Mouse (Mus musculus) heart, embryonic 12.5 days (tissue): ENCODE measurements at regions not wholly inside any gene's neighbourhood (a gene's known extent, or its start where the extent isn't known, plus 50 kb on each side); places are given as distances from the start of the nearest gene placed in this dataset.

Experiments
- ATAC-seq: fragments of 200-750 bp; cut with Nextera tagmentation; 2 replicates; pipeline ENCODE4 v1.8.0; 2017; ENCODE audit warnings: moderate TSS enrichment, moderate library complexity; ENCODE audit not compliant: insufficient number of reproducible peaks, low FRiP score
- H3K27ac ChIP-seq: fragments of 300-500 bp; sonication (generic); 2 replicates; pipeline ENCODE4 v1.5.1; 2016; ENCODE audit warnings: mild to moderate bottlenecking, moderate library complexity; ENCODE audit not compliant: poor library complexity, severe bottlenecking
- H3K27me3 ChIP-seq: fragments of 300-500 bp; sonication (generic); replicated peaks from 2 replicates; pipeline ENCODE4 v1.6.1; 2016; ENCODE audit warnings: mild to moderate bottlenecking, moderate library complexity
- H3K36me3 ChIP-seq: fragments of 300-500 bp; sonication (generic); 2 replicates; pipeline ENCODE4 v1.6.1; 2016; ENCODE audit warnings: mild to moderate bottlenecking, moderate library complexity
- H3K4me1 ChIP-seq: fragments of 300-500 bp; sonication (generic); replicated peaks from 2 replicates; pipeline ENCODE4 v1.6.1; 2016; ENCODE audit warnings: mild to moderate bottlenecking
- H3K4me2 ChIP-seq: fragments of 300-500 bp; sonication (generic); 2 replicates; pipeline ENCODE4 v1.6.1; 2016; ENCODE audit warnings: mild to moderate bottlenecking, moderate library complexity
- H3K4me3 ChIP-seq: fragments of 300-500 bp; sonication (generic); 2 replicates; pipeline ENCODE4 v1.5.1; 2016; ENCODE audit warnings: mild to moderate bottlenecking
- H3K9ac ChIP-seq: fragments of 300-500 bp; sonication (generic); 2 replicates; pipeline ENCODE4 v1.6.1; 2016; ENCODE audit warnings: mild to moderate bottlenecking, moderate library complexity
- H3K9me3 ChIP-seq: fragments of 300-500 bp; sonication (generic); replicated peaks from 2 replicates; pipeline ENCODE4 v1.6.1; 2016; ENCODE audit warnings: mild to moderate bottlenecking, moderate library complexity
- WGBS: fragments of 180-500 bp; shearing (Covaris S2); methylation state at CpG from one replicate; pipeline ENCODE4 v1.1.7; 2016; 5-methylcytosine and 5-hydroxymethylcytosine counted together

- Histone ChIP-seq H3K9ac (no peak overlapping the region), H3K4me2 (no peak overlapping the region), H3K9me3 (no peaks in the 10 kb centered on the region), H3K27ac (no peak overlapping the region), H3K4me1 (no peaks in the 10 kb centered on the region), H3K36me3 (no peaks in the 10 kb centered on the region), H3K27me3 (no peaks in the 10 kb centered on the region), H3K4me3 (no peak overlapping the region)
- ATAC-seq: no peak
- 79% methylated on average over 5 of the region's 5 CpGs for WGBS
These were observed 112.2 kb upstream of the Qrfpr start for GRCm38 (mm10) chr3:36334279-36334678.

- H3K36me3 ChIP-seq: no peaks in the 10 kb centered on the region
- H3K27ac ChIP-seq: no peak overlapping the region
- 86% methylated on average over 6 of the region's 6 CpGs for WGBS
These were observed 109.9 kb upstream of the Qrfpr start for GRCm38 (mm10) chr3:36332016-36332415.

GRCm38 (mm10) chr3:36330656-36331055, 108.5 kb upstream of the Qrfpr start:
- H3K4me1 ChIP-seq: no peaks in the 10 kb centered on the region
- 26% methylated on average over 9 of the region's 9 CpGs for WGBS

More at GRCm38 (mm10) chr3:36332016-36332415, 109.9 kb upstream of the Qrfpr start:
- Histone ChIP-seq H3K9ac (no peak overlapping the region), H3K4me2 (no peak overlapping the region), H3K27me3 (no peaks in the 10 kb centered on the region), H3K9me3 (no peaks in the 10 kb centered on the region), H3K4me1 (no peaks in the 10 kb centered on the region), H3K4me3 (no peak overlapping the region)
- no peak for ATAC-seq

GRCm38 (mm10) chr3:36329631-36330030, 107.5 kb upstream of the Qrfpr start:
- Histone ChIP-seq H3K4me1 (no peaks in the 10 kb centered on the region), H3K4me2 (no peak overlapping the region), H3K9ac (no peak overlapping the region), H3K9me3 (no peaks in the 10 kb centered on the region), H3K36me3 (no peaks in the 10 kb centered on the region), H3K27me3 (no peaks in the 10 kb centered on the region), H3K4me3 (no peak overlapping the region), H3K27ac (no peak overlapping the region)
- ATAC-seq: no peak
- 83% methylated on average over 7 of the region's 7 CpGs for WGBS

More at GRCm38 (mm10) chr3:36330656-36331055, 108.5 kb upstream of the Qrfpr start:
- no peak overlapping the region for H3K27ac ChIP-seq
- no peaks in the 10 kb centered on the region for H3K27me3 ChIP-seq
- no peak overlapping the region for H3K4me3 ChIP-seq
- no peaks in the 10 kb centered on the region for H3K9me3 ChIP-seq
- H3K36me3 ChIP-seq: no peaks in the 10 kb centered on the region
- H3K9ac ChIP-seq: no peak overlapping the region
- no peak overlapping the region for H3K4me2 ChIP-seq
- no peak for ATAC-seq

- Histone ChIP-seq H3K9ac (no peak overlapping the region), H3K27me3 (no peaks in the 10 kb centered on the region), H3K4me3 (no peak overlapping the region), H3K36me3 (no peaks in the 10 kb centered on the region), H3K9me3 (no peaks in the 10 kb centered on the region), H3K4me2 (no peak overlapping the region), H3K27ac (no peak overlapping the region), H3K4me1 (no peaks in the 10 kb centered on the region)
- 64% methylated on average over 2 of the region's 2 CpGs for WGBS
- no peak for ATAC-seq
These were observed 106.8 kb upstream of the Qrfpr start for GRCm38 (mm10) chr3:36328927-36329326.

- ATAC-seq: no peak
- no peaks in the 10 kb centered on the region for H3K9me3 ChIP-seq
- no peak overlapping the region for H3K4me3 ChIP-seq
- no peak overlapping the region for H3K9ac ChIP-seq
- H3K27ac ChIP-seq: no peak overlapping the region
- no peaks in the 10 kb centered on the region for H3K4me1 ChIP-seq
- no peak overlapping the region for H3K4me2 ChIP-seq
- no peaks in the 10 kb centered on the region for H3K36me3 ChIP-seq
- no peaks in the 10 kb centered on the region for H3K27me3 ChIP-seq
These were observed 96.5 kb upstream of the Qrfpr start for GRCm38 (mm10) chr3:36318635-36319034.

GRCm38 (mm10) chr3:36311337-36311736, 89.2 kb upstream of the Qrfpr start:
- Histone ChIP-seq H3K9ac (no peak overlapping the region), H3K4me2 (no peak overlapping the region), H3K36me3 (no peaks in the 10 kb centered on the region), H3K4me3 (no peak overlapping the region), H3K9me3 (peaks cover 3% of the 10 kb centered on the region; the same call in 1 of the 2 replicates), H3K27ac (no peak overlapping the region), H3K4me1 (no peaks in the 10 kb centered on the region), H3K27me3 (no peaks in the 10 kb centered on the region)
- 20% methylated on average over 3 of the region's 3 CpGs for WGBS
- ATAC-seq: no peak

- Histone ChIP-seq H3K4me2 (peak overlapping the region; percentile 47), H3K36me3 (no peaks in the 10 kb centered on the region), H3K27ac (no peak overlapping the region), H3K9me3 (peaks cover 3% of the 10 kb centered on the region; the same call in 1 of the 2 replicates), H3K9ac (no peak overlapping the region), H3K4me1 (no peaks in the 10 kb centered on the region), H3K4me3 (peak overlapping the region; percentile 3; the same call in 1 of the 2 replicates), H3K27me3 (no peaks in the 10 kb centered on the region)
- WGBS: 5% methylated on average over 9 of the region's 9 CpGs
- ATAC-seq: no peak
These were observed 88.6 kb upstream of the Qrfpr start for GRCm38 (mm10) chr3:36310642-36311267.

GRCm38 (mm10) chr3:36296792-36297191, 74.7 kb upstream of the Qrfpr start:
- Histone ChIP-seq H3K9ac (no peak overlapping the region), H3K4me2 (no peak overlapping the region), H3K9me3 (0 out of 2 replicates have a peak, but pooled peaks cover 9% of the 10 kb centered on the region), H3K27ac (no peak overlapping the region), H3K4me3 (no peak overlapping the region), H3K4me1 (0 out of 2 replicates have a peak, but pooled peaks cover 5% of the 10 kb centered on the region), H3K27me3 (no peaks in the 10 kb centered on the region), H3K36me3 (no peaks in the 10 kb centered on the region)
- ATAC-seq: no peak
- 59% methylated on average over 3 of the region's 3 CpGs for WGBS

GRCm38 (mm10) chr3:36291971-36292370, 69.9 kb upstream of the Qrfpr start:
- WGBS: 87% methylated on average over 4 of the region's 4 CpGs
- H3K9ac ChIP-seq: no peak overlapping the region
- no peak overlapping the region for H3K4me3 ChIP-seq
- H3K4me1 ChIP-seq: 0 out of 2 replicates have a peak, but pooled peaks cover 5% of the 10 kb centered on the region
- H3K36me3 ChIP-seq: no peaks in the 10 kb centered on the region
- 0 out of 2 replicates have a peak, but pooled peaks cover 9% of the 10 kb centered on the region for H3K9me3 ChIP-seq
- no peaks in the 10 kb centered on the region for H3K27me3 ChIP-seq
- ATAC-seq: no peak
- H3K4me2 ChIP-seq: no peak overlapping the region
- no peak overlapping the region for H3K27ac ChIP-seq

GRCm38 (mm10) chr3:36284066-36284465, 62.0 kb upstream of the Qrfpr start:
- 52% methylated on average over 5 of the region's 5 CpGs for WGBS
- H3K27me3 ChIP-seq: no peaks in the 10 kb centered on the region
- H3K27ac ChIP-seq: no peak overlapping the region
- no peak overlapping the region for H3K4me2 ChIP-seq
- peaks cover 9% of the 10 kb centered on the region for H3K9me3 ChIP-seq
- H3K36me3 ChIP-seq: no peaks in the 10 kb centered on the region
- ATAC-seq: no peak
- H3K4me3 ChIP-seq: no peak overlapping the region
- H3K9ac ChIP-seq: no peak overlapping the region
- no peaks in the 10 kb centered on the region for H3K4me1 ChIP-seq

- Histone ChIP-seq H3K9me3 (no peaks in the 10 kb centered on the region), H3K27me3 (no peaks in the 10 kb centered on the region), H3K4me3 (no peak overlapping the region), H3K36me3 (no peaks in the 10 kb centered on the region), H3K27ac (no peak overlapping the region), H3K4me1 (0 out of 2 replicates have a peak, but pooled peaks cover 10% of the 10 kb centered on the region), H3K9ac (no peak overlapping the region), H3K4me2 (no peak overlapping the region)
- 58% methylated on average over 1 of the region's 1 CpGs for WGBS
- ATAC-seq: no peak
These were observed 53.4 kb upstream of the Qrfpr start for GRCm38 (mm10) chr3:36275502-36275901.
